Mouse (Mus musculus): ENCODE results near the gene Gm21974. TPM values are rescaled to one million over a fixed set of nuclear protein-coding genes. Genes with fewer than 3 reads are reported as not detected.

The Gm21974 gene
- polyA plus RNA-seq, 1 experiment from 2014 or later, result not detected

DNA sequence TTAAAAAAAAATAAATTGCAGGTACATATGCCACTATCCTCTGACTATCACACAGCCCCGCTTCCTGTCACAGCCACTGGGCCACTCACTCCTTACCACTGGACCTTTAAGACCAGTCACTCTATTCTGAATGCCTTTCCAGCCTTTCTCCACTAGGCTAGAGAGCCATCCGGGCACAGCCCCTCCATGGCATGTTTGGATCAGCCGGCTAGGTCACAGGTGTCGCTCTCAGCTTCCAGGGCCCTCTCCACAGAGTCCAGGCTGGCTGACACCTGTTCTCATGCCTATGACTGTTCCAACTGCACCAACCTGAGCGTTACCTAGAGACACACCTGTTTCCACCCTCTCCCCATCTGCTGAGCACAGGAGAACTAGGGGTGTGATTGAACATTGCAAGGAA lies 33.3 kb upstream of the Gm21974 start:
- ATAC-seq, result no peak
- H3K27ac ChIP-seq, result no peak overlapping the region

DNA sequence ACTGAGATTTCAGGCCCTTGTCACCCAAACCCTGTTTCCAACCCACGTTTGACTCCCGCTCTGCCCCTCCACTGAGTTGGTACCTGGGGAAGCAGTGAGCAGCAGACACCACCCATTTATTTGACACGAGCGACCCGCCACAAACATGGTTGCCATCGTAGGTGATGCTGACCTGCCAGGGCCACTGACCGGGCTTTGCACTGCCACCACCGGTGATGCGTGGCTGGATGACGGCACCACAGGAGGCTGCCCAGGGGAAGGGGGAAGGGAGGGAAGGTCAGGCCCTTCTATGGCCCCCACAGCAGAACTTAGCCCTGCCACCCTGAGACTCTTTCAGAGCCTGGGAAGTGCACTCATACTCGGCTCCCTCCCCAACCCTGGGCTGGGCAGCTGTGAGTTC lies 32.5 kb upstream of the Gm21974 start:
- Histone ChIP-seq H3K4me3 (no peak overlapping the region), H3K27ac (no peak overlapping the region), H3K4me1 (peaks cover 42% of the 10 kb centered on the region), H3K27me3 (replicated peaks) (peaks cover 8% of the 10 kb centered on the region), H3K9me3 (replicated peaks) (no peaks in the 10 kb centered on the region), H3K9ac (no peak overlapping the region), H3K4me2 (no peak overlapping the region), H3K36me3 (peaks cover 25% of the 10 kb centered on the region)
- no peak for ATAC-seq
- WGBS (ENCODE audit: insufficient replicate concordance), result 82% methylated on average over 11 of the region's 11 CpGs

More for the DNA sequence above, 33.3 kb upstream of the Gm21974 start:
- H3K27me3 ChIP-seq (replicated peaks), result peaks cover 8% of the 10 kb centered on the region
- WGBS (ENCODE audit: insufficient replicate concordance), result 62% methylated on average over 5 of the region's 5 CpGs
- 0 out of 2 replicates have a peak overlapping the region, but pooled peaks have one; percentile 58 for H3K9ac ChIP-seq
- H3K4me1 ChIP-seq, result peaks cover 43% of the 10 kb centered on the region
- peak overlapping the region; percentile 31; the same call in 1 of the 2 replicates for H3K4me3 ChIP-seq
- peak overlapping the region; percentile 59 for H3K4me2 ChIP-seq
- no peaks in the 10 kb centered on the region for H3K9me3 ChIP-seq (replicated peaks)
- peaks cover 25% of the 10 kb centered on the region for H3K36me3 ChIP-seq

DNA sequence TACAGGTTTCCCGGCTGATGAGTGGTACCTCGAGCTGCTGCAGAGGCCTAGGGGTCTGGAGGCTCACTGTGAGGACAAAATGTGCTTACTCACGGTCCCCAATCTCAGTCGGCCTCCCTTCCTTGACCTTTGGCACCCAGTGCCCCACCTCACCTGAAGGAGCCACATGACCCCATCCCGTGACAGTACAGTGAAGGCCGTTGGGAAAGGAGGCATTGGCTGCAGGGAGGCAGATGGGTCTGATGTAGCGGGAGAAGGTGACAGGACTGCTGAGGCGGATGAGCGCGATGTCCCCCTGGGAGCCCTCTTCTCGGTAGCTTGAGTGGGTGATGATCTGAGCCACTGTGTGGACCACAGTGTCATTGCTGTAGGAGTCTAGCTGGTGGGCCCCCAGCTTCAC lies 31.6 kb upstream of the Gm21974 start:
- Histone ChIP-seq H3K4me1 (peaks cover 49% of the 10 kb centered on the region), H3K4me2 (no peak overlapping the region)

DNA sequence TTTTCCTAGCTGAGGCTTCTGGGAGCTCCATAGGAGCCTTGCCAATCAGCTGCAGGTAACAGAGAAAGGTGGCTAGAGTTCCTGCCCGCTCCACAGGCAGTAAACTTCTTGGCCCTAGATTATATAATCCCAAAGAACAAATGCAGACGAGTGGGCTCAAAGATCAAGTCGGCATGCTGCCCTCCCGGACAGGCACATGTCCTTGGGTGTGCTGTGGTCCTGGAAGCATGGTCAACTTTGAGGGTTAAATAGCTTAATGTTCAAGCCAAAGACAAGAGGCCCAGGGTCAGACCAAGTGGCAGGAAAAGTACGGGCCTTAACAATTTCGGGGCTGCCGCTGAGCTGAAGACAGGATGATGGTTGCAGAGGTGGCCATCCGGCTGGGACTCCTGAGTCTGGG lies 30.8 kb upstream of the Gm21974 start:
- Histone ChIP-seq H3K9ac (no peak overlapping the region), H3K9me3 (replicated peaks) (no peaks in the 10 kb centered on the region), H3K4me3 (no peak overlapping the region), H3K4me1 (peaks cover 46% of the 10 kb centered on the region), H3K36me3 (peaks cover 33% of the 10 kb centered on the region), H3K27me3 (replicated peaks) (peaks cover 8% of the 10 kb centered on the region), H3K4me2 (no peak overlapping the region), H3K27ac (no peak overlapping the region)
- WGBS (ENCODE audit: insufficient replicate concordance), result 80% methylated on average over 8 of the region's 8 CpGs
- no peak for ATAC-seq

More for the DNA sequence above, 31.6 kb upstream of the Gm21974 start:
- no peak overlapping the region for H3K9ac ChIP-seq
- H3K36me3 ChIP-seq, result peaks cover 33% of the 10 kb centered on the region
- no peak for ATAC-seq
- H3K27ac ChIP-seq, result no peak overlapping the region; the same call in 1 of the 2 replicates
- peaks cover 8% of the 10 kb centered on the region for H3K27me3 ChIP-seq (replicated peaks)
- no peaks in the 10 kb centered on the region for H3K9me3 ChIP-seq (replicated peaks)
- no peak overlapping the region for H3K4me3 ChIP-seq
- WGBS (ENCODE audit: insufficient replicate concordance), result 81% methylated on average over 11 of the region's 11 CpGs

DNA sequence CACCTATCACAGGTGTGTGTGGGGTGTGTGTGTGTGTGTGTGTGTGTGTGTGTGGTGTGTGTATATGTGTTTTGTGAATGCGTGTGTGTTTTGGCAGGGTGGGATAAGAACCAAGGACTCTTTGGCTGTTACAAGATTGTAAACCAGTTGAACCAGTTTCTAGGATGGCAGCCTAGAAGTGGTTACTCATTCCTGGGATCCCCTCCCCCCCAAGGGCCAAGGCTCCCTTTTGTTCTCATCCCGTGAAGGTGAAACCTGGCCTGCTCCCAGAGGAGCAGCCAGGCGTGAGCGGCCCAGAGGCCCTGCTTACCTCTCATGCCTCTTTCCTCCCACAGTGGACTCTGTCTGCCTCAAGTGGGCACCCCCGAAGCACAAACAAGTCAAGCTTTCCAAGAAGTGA lies 30.0 kb upstream of the Gm21974 start:
- Histone ChIP-seq H3K4me1 (peaks cover 44% of the 10 kb centered on the region), H3K27me3 (replicated peaks) (peaks cover 8% of the 10 kb centered on the region), H3K27ac (no peak overlapping the region), H3K9ac (no peak overlapping the region), H3K4me2 (no peak overlapping the region), H3K4me3 (no peak overlapping the region), H3K36me3 (peaks cover 36% of the 10 kb centered on the region), H3K9me3 (replicated peaks) (no peaks in the 10 kb centered on the region)
- 71% methylated on average over 5 of the region's 5 CpGs for WGBS (ENCODE audit: insufficient replicate concordance)
- ATAC-seq, result no peak

DNA sequence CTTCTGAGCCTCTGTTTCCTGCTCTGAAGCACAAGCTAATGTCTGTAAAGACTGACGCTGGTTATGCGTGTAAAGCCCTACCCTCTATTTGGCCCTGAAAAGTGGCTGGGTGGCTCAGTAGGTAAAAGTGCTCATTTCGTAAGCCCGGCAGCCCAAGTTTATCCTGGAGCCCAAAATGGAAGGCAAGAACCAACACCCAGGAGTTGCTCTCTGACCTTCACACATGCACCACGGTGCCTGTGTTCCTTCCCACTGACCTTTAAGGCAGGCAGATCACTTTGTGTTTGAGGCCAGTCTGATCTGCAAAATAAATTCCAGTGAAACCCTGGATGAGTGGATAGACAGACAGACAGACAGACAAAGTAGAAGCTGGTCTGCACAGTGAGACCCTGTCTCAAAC lies 28.5 kb upstream of the Gm21974 start:
- ATAC-seq, result no peak
- WGBS (ENCODE audit: insufficient replicate concordance), result 80% methylated on average over 5 of the region's 5 CpGs
- Histone ChIP-seq H3K27me3 (replicated peaks) (peaks cover 6% of the 10 kb centered on the region), H3K4me3 (no peak overlapping the region), H3K27ac (no peak overlapping the region), H3K4me2 (no peak overlapping the region), H3K9ac (no peak overlapping the region), H3K36me3 (peaks cover 43% of the 10 kb centered on the region), H3K4me1 (peaks cover 42% of the 10 kb centered on the region), H3K9me3 (replicated peaks) (no peaks in the 10 kb centered on the region)

DNA sequence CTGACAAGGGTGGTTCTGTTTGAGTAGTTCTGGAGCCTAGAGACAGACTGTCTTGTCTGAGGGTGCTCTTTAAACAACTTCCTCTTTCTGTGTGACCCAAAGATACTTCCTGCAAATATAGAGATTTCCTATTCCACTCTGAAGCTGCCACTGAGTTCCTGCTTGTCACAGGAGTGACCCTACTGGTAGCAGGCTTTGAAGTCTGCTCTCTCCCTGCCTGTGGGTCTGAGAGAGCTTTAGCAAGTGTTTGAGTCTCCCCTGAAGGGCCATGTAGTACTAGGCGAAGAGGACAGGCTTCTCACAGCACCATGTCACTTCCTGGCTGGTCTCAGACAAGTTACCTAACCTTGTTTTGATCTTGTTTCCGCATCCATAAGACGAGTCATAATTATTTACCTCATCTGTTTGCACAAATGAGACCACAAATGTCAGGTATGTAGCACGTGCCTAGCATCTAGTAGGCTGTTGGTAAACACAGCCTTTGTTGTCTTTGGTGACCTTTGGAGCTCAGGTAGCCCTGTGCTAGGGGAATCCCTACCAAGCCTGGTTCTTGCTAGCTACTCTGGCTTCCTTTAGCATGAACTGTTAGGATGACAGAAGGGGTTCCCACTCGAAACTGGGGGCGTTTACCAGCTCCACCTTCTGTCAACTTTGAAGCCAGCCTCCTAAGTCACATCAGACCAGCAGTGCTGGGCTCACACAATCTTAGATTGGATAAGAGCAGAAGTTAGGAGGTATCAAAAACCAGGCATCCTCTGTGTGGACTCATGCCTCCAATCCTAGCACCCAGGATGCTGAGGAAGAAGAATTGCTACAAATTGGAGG lies 27.4 kb upstream of the Gm21974 start:
- Histone ChIP-seq H3K36me3 (peaks cover 52% of the 10 kb centered on the region), H3K9ac (no peak overlapping the region), H3K9me3 (replicated peaks) (no peaks in the 10 kb centered on the region), H3K4me1 (peaks cover 39% of the 10 kb centered on the region), H3K27me3 (replicated peaks) (peaks cover under 1% of the 10 kb centered on the region; the same call in 1 of the 2 replicates), H3K27ac (peak overlapping the region; percentile 58), H3K4me2 (no peak overlapping the region), H3K4me3 (no peak overlapping the region)
- ATAC-seq, result no peak
- WGBS (ENCODE audit: insufficient replicate concordance), result 50% methylated on average over 6 of the region's 6 CpGs

DNA sequence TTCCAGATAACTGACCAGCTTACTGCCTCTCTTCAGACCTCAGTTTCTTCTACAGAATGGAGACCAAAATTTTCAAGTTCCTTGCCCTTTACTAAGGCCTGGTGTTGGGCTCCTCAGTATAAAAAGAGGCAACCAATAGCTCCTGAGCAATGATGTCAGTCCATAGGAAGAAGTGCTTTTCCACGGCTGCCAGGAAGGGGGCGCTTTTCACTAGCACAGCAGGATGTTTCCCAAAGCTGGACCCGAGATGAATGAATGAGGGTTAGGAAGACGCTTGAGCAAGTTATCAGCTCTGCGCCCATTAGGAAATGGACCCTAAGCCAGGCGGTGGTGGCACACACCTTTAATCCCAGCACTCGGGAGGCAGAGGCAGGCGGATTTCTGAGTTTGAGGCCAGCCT lies 26.3 kb upstream of the Gm21974 start:
- 56% methylated on average over 8 of the region's 8 CpGs for WGBS (ENCODE audit: insufficient replicate concordance)
- ATAC-seq, result no peak
- Histone ChIP-seq H3K4me3 (no peak overlapping the region), H3K27me3 (replicated peaks) (no peaks in the 10 kb centered on the region), H3K4me1 (peaks cover 39% of the 10 kb centered on the region), H3K9me3 (replicated peaks) (no peaks in the 10 kb centered on the region), H3K9ac (no peak overlapping the region), H3K27ac (no peak overlapping the region), H3K4me2 (no peak overlapping the region), H3K36me3 (peaks cover 59% of the 10 kb centered on the region)

DNA sequence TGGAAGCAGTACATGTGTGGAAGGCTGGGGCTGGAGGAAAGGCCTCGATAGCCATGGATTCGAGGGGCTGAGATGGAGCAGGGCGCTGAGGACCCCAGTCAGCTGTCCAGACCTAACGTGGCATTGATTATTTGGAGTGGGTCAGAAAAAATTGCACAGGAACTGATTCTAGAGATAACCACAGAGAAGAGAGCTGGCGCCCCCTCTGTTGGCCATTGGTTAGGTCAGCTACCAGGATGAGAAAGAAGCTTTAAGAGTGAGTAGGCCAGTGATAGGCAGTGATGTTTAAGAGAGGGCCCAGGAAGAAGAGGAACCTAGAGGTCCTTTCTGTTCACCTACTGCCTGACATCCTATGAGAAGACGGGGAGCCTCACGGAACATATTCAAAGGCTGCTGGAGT lies 24.0 kb upstream of the Gm21974 start:
- 70% methylated on average over 7 of the region's 7 CpGs for WGBS (ENCODE audit: insufficient replicate concordance)
- H3K36me3 ChIP-seq, result peaks cover 56% of the 10 kb centered on the region

DNA sequence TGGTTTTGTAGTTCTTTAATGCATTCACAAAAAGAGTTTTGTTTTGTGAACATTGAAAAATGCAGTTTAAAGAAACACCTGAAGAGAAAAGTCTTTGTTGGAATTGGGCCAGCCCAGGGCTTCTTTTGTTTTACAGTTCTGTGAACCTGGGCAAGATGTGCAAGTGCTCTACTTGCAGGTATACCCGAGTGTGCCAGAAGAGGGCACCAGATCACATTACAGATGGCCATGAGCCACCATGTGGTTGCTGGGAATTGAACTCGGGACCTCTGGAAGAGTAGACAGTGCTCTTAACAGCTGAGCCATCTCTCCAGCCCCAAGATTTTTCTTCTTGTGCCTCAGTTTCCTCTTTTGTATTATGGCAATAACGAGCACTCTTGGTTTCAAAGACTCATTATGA lies 22.9 kb upstream of the Gm21974 start:
- no peak overlapping the region for H3K4me2 ChIP-seq
- no peak for ATAC-seq
- no peaks in the 10 kb centered on the region for H3K9me3 ChIP-seq (replicated peaks)
- no peak overlapping the region for H3K4me3 ChIP-seq
- WGBS (ENCODE audit: insufficient replicate concordance), result 39% methylated on average over 3 of the region's 3 CpGs
- no peak overlapping the region for H3K9ac ChIP-seq
- H3K27me3 ChIP-seq (replicated peaks), result no peaks in the 10 kb centered on the region
- H3K4me1 ChIP-seq, result peaks cover 41% of the 10 kb centered on the region
- no peak overlapping the region for H3K27ac ChIP-seq
- peaks cover 56% of the 10 kb centered on the region for H3K36me3 ChIP-seq

More for the DNA sequence above, 24.0 kb upstream of the Gm21974 start:
- Histone ChIP-seq H3K9ac (no peak overlapping the region), H3K9me3 (replicated peaks) (no peaks in the 10 kb centered on the region), H3K4me2 (no peak overlapping the region), H3K27me3 (replicated peaks) (no peaks in the 10 kb centered on the region), H3K4me3 (no peak overlapping the region), H3K27ac (no peak overlapping the region), H3K4me1 (peaks cover 41% of the 10 kb centered on the region)
- ATAC-seq, result peak; percentile 2; the same call in 1 of the 2 replicates

DNA sequence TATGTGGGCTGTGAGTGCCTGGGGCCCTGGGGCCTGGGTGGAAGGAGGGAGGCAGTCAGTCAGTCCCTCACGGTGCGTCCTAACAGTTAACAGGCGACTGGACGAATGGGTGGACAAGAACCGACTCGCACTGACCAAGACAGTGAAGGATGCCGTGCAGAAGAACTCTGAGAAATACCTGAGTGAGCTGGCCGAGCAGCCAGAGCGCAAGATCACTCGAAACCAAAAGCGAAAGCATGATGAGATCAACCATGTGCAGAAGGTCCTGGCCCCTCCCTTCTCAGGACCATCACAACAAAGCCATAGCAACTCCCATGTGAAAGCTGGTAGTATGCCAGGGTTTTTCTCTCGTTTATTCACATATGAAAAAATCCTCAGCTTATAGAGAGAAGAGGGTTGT lies 20.0 kb upstream of the Gm21974 start:
- no peak overlapping the region for H3K9ac ChIP-seq
- H3K9me3 ChIP-seq (replicated peaks), result no peaks in the 10 kb centered on the region
- H3K4me3 ChIP-seq, result no peak overlapping the region
- H3K27ac ChIP-seq, result no peak overlapping the region
- peaks cover 45% of the 10 kb centered on the region for H3K36me3 ChIP-seq
- no peak for ATAC-seq
- WGBS (ENCODE audit: insufficient replicate concordance), result 84% methylated on average over 12 of the region's 12 CpGs
- H3K27me3 ChIP-seq (replicated peaks), result no peaks in the 10 kb centered on the region
- H3K4me1 ChIP-seq, result peaks cover 37% of the 10 kb centered on the region
- H3K4me2 ChIP-seq, result no peak overlapping the region

DNA sequence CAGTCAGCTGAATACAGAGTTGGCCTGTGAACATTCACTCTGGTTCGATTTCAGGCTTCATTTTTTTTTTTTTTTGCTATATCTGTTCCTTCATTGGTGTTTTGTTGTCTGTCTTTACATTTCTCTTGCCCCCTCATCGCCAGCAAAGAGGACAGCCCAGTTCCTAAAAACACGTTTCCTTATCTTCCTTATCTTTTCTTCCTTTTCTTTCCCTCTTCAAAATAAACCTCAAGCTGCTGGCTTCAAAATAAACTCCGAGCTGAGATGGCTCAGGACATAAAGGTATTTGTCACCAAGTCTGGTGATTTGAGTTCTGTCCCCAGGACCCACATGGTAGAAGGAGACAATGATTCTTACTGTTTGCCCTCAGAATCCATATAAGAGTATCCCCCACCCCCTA lies 17.7 kb upstream of the Gm21974 start:
- H3K4me1 ChIP-seq, result peaks cover 21% of the 10 kb centered on the region
- H3K36me3 ChIP-seq, result peaks cover 52% of the 10 kb centered on the region
- H3K27ac ChIP-seq, result peak overlapping the region; percentile 86
- 5% methylated on average over 4 of the region's 4 CpGs for WGBS (ENCODE audit: insufficient replicate concordance)
- H3K9me3 ChIP-seq (replicated peaks), result no peaks in the 10 kb centered on the region
- peak overlapping the region; percentile 91 for H3K4me3 ChIP-seq
- H3K9ac ChIP-seq, result peak overlapping the region; percentile 84
- H3K27me3 ChIP-seq (replicated peaks), result no peaks in the 10 kb centered on the region
- no peak for ATAC-seq
- peak overlapping the region; percentile 82 for H3K4me2 ChIP-seq

All from liver, embryonic 12.5 days (tissue).